Mouse (Mus musculus) small intestine, adult 2 months (tissue): ENCODE data around the gene Dpp9.

ENCODE experiments used
- CTCF ChIP-seq: fragments of 200-500 bp; IDR thresholded peaks from 2 replicates; pipeline ENCODE4 v1.5.1; 2012; ENCODE audit warnings: low read depth, mild to moderate bottlenecking, control low read depth, inconsistent platforms, low read length, moderate library complexity, mixed read lengths; ENCODE audit not compliant: insufficient replicate concordance, insufficient read length; ENCODE audit errors: extremely low read depth
- POLR2A ChIP-seq: fragments of 200-500 bp; IDR thresholded peaks from 2 replicates; pipeline ENCODE4 v1.6.1; 2012; ENCODE audit warnings: low read depth, mild to moderate bottlenecking, control low read depth, inconsistent platforms, low read length, moderate library complexity

DNA sequence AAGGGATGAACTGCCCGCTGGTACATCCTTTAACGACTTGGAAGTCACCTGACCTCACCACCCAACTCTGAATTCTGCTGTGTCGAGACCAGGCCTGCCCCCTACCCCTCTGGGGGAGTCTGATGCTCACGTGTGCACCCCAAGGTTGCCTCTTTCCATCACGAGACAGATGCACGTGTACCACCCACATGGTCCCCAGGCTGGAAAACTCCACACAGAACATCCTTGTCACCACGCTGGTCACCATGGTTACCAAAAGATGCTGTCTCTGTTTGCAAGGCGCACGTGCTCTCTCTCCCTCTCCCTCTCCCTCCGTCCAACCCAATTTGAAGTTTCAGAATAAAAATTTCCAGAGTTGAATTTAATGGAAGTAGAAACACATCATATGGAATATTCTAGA is 11.2 kb upstream of the Dpp9 start:
- TF ChIP-seq CTCF = no peak
- no peak for TF ChIP-seq POLR2A
